Mouse (Mus musculus) embryonic fibroblast, embryonic 13.5 days (primary cell): ENCODE measurements at regions not wholly inside any gene's neighbourhood (a gene's known extent, or its start where the extent isn't known, plus 50 kb on each side); places are given as distances from the start of the nearest gene placed in this dataset.

ENCODE experiments used
- H3K27ac ChIP-seq: 2 replicates; pipeline ENCODE4 v1.5.1; 2012; ENCODE audit warnings: low read length, control low read depth, inconsistent platforms; ENCODE audit not compliant: insufficient read depth
- H3K4me1 ChIP-seq: 2 replicates; pipeline ENCODE4 v1.6.1; 2011; ENCODE audit warnings: low read length; ENCODE audit not compliant: control insufficient read depth, insufficient read depth
- H3K4me3 ChIP-seq: 2 replicates; pipeline ENCODE4 v1.5.1; 2011; ENCODE audit warnings: mild to moderate bottlenecking, control low read depth, low read length; ENCODE audit not compliant: insufficient read depth
- CTCF ChIP-seq: IDR thresholded peaks from 2 replicates; pipeline ENCODE4 v1.5.1; 2011; ENCODE audit warnings: mild to moderate bottlenecking, control low read depth, low read length, moderate library complexity, borderline replicate concordance; ENCODE audit not compliant: insufficient read depth
- POLR2A ChIP-seq: IDR thresholded peaks from 2 replicates; pipeline ENCODE4 v1.6.1; 2011; ENCODE audit warnings: low read depth, mild to moderate bottlenecking, control low read depth, low read length, moderate library complexity

- Histone ChIP-seq H3K4me3 (no peak overlapping the region), H3K4me1 (no peaks in the 10 kb centered on the region), H3K27ac (no peak overlapping the region)
- no peak for TF ChIP-seq POLR2A
- TF ChIP-seq CTCF, result no peak
Observed at GRCm38 (mm10) chr13:70913834-70914233, 72.2 kb upstream of the Adamts16 start.

- no peak for TF ChIP-seq CTCF
- TF ChIP-seq POLR2A, result no peak
- Histone ChIP-seq H3K4me1 (no peaks in the 10 kb centered on the region), H3K4me3 (no peak overlapping the region), H3K27ac (no peak overlapping the region)
Observed at GRCm38 (mm10) chr13:70910934-70911333, 69.3 kb upstream of the Adamts16 start.

DNA sequence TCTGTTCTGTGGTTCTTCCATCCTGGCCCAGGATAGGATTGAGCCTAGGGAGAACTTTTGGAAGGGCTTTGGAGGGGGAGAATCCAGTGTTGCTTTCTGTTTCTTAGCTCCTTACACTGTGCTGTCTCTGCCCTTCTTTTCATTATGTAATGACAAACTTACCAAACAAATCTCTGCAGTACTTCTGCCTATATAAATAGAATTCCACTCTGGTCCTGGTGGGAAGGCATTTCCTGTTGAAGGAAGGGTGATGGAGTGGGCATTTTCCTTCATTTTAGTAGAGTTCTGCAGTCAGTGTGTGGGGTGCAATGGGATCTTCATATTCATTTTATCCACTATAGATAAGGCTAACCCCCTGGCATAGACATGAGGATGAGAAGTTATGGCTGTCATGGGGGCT lies 63.2 kb upstream of the Adamts16 start:
- H3K4me1 ChIP-seq, result no peaks in the 10 kb centered on the region
- H3K4me3 ChIP-seq, result no peak overlapping the region
- no peak for TF ChIP-seq CTCF
- TF ChIP-seq POLR2A, result no peak
- no peak overlapping the region for H3K27ac ChIP-seq

DNA sequence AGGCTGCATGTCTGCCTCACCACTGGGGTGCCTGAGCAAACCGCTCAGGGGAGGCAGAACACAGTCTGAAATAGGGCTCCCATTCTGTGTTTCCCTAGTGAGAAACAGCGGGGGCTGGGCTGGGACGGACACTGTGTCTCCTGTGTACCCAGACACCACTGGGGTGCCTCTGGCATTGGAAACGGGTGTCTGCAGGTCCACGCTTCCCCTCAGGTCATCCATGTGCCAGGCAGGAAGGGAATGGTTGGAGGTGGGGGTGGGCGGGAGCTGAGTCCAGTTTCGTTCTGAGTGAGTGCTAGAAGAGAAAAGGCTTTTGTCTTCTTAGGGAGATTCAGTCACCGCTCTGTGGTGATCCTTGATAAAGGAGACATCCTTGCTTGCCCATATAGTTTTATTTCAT lies 62.2 kb upstream of the Adamts16 start:
- Histone ChIP-seq H3K4me1 (no peaks in the 10 kb centered on the region), H3K27ac (no peak overlapping the region), H3K4me3 (no peak overlapping the region)
- no peak for TF ChIP-seq CTCF
- no peak for TF ChIP-seq POLR2A

- TF ChIP-seq CTCF, result no peak
- TF ChIP-seq POLR2A, result no peak
Observed at GRCm38 (mm10) chr13:70903150-70903549, 61.5 kb upstream of the Adamts16 start.

GRCm38 (mm10) chr13:70902727-70903126 lies 61.1 kb upstream of the Adamts16 start:
- Histone ChIP-seq H3K4me3 (no peak overlapping the region), H3K4me1 (no peaks in the 10 kb centered on the region), H3K27ac (no peak overlapping the region)
- TF ChIP-seq CTCF (no peak), POLR2A (no peak)

More at GRCm38 (mm10) chr13:70903150-70903549, 61.5 kb upstream of the Adamts16 start:
- H3K4me1 ChIP-seq, result no peaks in the 10 kb centered on the region
- H3K27ac ChIP-seq, result no peak overlapping the region
- H3K4me3 ChIP-seq, result no peak overlapping the region

DNA sequence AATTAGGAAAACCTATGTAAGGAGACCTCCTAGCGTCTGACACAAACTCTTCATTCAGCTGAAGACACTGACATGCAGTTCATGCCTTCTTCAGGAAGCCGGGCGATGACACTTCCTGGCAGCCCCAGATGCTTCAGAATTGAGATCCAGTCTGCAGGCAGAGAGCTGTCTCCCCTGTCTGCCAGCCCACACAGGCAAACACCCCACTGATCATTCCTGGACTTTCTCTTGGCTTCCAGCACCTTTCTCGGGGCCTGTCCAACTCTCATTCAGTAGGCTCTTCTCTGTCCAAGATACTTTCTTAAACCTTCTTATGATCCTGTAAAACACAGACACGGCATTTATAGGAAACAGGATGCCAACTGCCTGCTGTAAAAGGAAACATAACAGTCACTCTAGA lies 50.0 kb upstream of the Adamts16 start:
- TF ChIP-seq CTCF, result no peak
- no peak for TF ChIP-seq POLR2A
- Histone ChIP-seq H3K4me3 (no peak overlapping the region), H3K27ac (no peak overlapping the region), H3K4me1 (no peaks in the 10 kb centered on the region)
